Mouse (Mus musculus) cerebellum, adult 2 months (tissue): ENCODE measurements around the gene Car1.

Source experiments
- CTCF ChIP-seq: fragments of 200-500 bp; IDR thresholded peaks from 2 replicates; pipeline ENCODE4 v1.5.1; 2011; ENCODE audit warnings: low read depth, mild to moderate bottlenecking, control low read depth, low read length, moderate library complexity, borderline replicate concordance; ENCODE audit not compliant: insufficient read depth
- POLR2A ChIP-seq: fragments of 200-500 bp; IDR thresholded peaks from 2 replicates; pipeline ENCODE4 v1.6.1; 2011; ENCODE audit warnings: low read length, control low read depth, borderline replicate concordance; ENCODE audit not compliant: insufficient read depth

DNA sequence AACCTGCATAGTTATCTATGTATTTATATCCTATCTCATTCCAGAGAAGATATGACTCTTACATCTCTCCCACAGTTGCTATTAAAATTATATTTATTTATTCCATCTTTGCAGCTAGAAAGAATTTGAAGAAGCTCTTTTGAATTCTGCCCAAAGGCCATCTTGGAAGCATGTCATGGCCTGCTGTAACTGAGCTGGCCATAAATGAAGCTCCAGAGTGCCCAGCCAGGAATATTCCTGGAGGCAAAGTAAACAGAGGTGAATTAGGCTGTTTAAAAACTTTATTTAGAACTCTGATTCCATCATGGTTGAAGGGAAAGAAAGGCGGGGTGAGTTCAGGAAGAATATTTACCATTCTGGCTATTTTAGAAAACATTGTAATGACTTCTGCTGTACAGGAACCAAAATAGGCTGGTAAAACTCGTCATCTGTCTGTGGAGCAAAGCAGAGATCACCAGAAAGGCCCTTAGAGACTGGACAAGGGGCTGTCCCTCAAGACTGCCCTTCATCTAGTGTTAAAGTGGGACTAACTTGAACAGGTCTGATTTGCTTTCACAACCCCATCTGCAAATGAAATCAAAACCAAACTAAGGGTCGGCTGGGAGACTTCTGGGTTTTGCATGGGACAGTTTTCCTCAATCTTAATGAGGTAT lies 31.4 kb upstream of the Car1 start:
- TF ChIP-seq POLR2A (no peak), CTCF (no peak)
